25 mouse cellular contexts compared by ENCODE assay signal in genomic region chrX:52366826-52367225, GRCm38 (mm10).
"Had no signal": no experiment of that assay in that cellular context is flagged by ENCODE, and none has a peak within 500 bp of the region (broad histone marks: within the 10 kb centered on the region; RNA-seq: fewer than 3 reads in every experiment).

No protein-coding gene starts in this region.

- H3K4me3 ChIP-seq: gastrocnemius, adult 2 months; heart, embryonic 10.5 days; heart, embryonic 12.5 days; hindbrain, embryonic 10.5 days; hindbrain, embryonic 12.5 days; hindbrain, embryonic 15.5 days; intestine, embryonic 15.5 days; layer of hippocampus, adult 2 months; left cerebral cortex, adult 2 months; limb, embryonic 13.5 days; limb, embryonic 15.5 days; liver, embryonic 12.5 days had no signal

- H3K4me2 ChIP-seq: heart, embryonic 12.5 days; hindbrain, embryonic 12.5 days; hindbrain, embryonic 15.5 days; intestine, embryonic 15.5 days; limb, embryonic 13.5 days; limb, embryonic 15.5 days; liver, embryonic 12.5 days had no signal

- H3K36me3 ChIP-seq: heart, embryonic 10.5 days; heart, embryonic 12.5 days; hindbrain, embryonic 10.5 days; hindbrain, embryonic 12.5 days; hindbrain, embryonic 15.5 days; intestine, embryonic 15.5 days; limb, embryonic 13.5 days; limb, embryonic 15.5 days; liver, embryonic 12.5 days had no signal

- H3K9me3 ChIP-seq: heart, embryonic 10.5 days; heart, embryonic 12.5 days; hindbrain, embryonic 10.5 days; hindbrain, embryonic 12.5 days; hindbrain, embryonic 15.5 days; intestine, embryonic 15.5 days; limb, embryonic 13.5 days; limb, embryonic 15.5 days; liver, embryonic 12.5 days had no signal

- ATAC-seq: inflammation-experienced regulatory T-cells, adult 6 months; intestine, embryonic 15.5 days; intestine, postnatal 0 days; liver, embryonic 12.5 days had no signal

- DNase-seq: gastrocnemius, adult 2 months; gastrocnemius, postnatal 10 days; gastrocnemius, postnatal 25 days; heart, adult 18-20 months; heart, postnatal 10 days; heart, postnatal 4 days; kidney, adult 18-20 months; kidney, adult 8-10 months; kidney, postnatal 10 days; kidney, postnatal 25 days; kidney, postnatal 4 days had no signal

- H3K27ac ChIP-seq: gastrocnemius, adult 2 months; heart, embryonic 10.5 days; hindbrain, embryonic 10.5 days; hindbrain, embryonic 12.5 days; hindbrain, embryonic 15.5 days; intestine, embryonic 15.5 days; layer of hippocampus, adult 2 months; left cerebral cortex, adult 2 months; limb, embryonic 13.5 days; limb, embryonic 15.5 days; liver, embryonic 12.5 days; liver, embryonic 14.5 days had no signal

- H3K4me1 ChIP-seq: heart, embryonic 10.5 days; heart, embryonic 12.5 days; hindbrain, embryonic 12.5 days; hindbrain, embryonic 15.5 days; intestine, embryonic 15.5 days; limb, embryonic 15.5 days; liver, embryonic 12.5 days had no signal

- H3K27me3 ChIP-seq: heart, embryonic 12.5 days; hindbrain, embryonic 12.5 days; hindbrain, embryonic 15.5 days; intestine, embryonic 15.5 days; limb, embryonic 15.5 days; liver, embryonic 12.5 days had no signal

- H3K9ac ChIP-seq: heart, embryonic 12.5 days; hindbrain, embryonic 12.5 days; hindbrain, embryonic 15.5 days; intestine, embryonic 15.5 days; limb, embryonic 13.5 days; limb, embryonic 15.5 days; liver, embryonic 12.5 days; liver, embryonic 14.5 days had no signal
